Mouse (Mus musculus) kidney, postnatal 10 days (tissue): ENCODE measurements at regions not wholly inside any gene's neighbourhood (a gene's known extent, or its start where the extent isn't known, plus 50 kb on each side); places are given as distances from the start of the nearest gene placed in this dataset.
"Not testable (repeated sequence)": the region's sequence is repeated elsewhere in the genome, so short reads cannot be mapped to it uniquely, and the experiment has no call there.

Experiments used
- DNase-seq: peaks from one replicate; pipeline ENCODE4 v3.0.0; 2021; ENCODE audit warnings: mixed read lengths

GRCm38 (mm10) chr8:20123545-20123944 is 220.4 kb downstream of the Gm31371 start:
- not testable (repeated sequence) for DNase-seq

GRCm38 (mm10) chr8:20135626-20136025 is 227.4 kb downstream of the Gm15319 start:
- DNase-seq, result not testable (repeated sequence)

DNA sequence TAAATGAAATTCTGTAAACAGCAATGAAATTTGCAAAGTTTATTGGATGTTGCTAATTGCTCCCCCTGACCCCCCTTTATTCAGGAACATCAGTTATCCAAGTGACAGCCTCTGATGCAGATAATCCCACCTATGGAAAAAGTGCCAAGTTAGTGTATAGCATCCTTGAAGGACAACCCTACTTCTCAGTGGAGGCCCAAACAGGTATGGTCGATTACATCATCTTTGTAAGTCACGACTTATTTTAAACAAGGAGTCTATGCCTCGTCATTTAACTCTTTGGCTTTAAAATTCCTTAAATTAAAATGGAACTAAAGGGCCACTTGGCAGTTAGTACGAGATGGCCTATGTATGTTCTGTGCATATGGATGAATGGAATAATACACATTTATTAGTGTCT is 217.6 kb downstream of the Gm15319 start:
- not testable (repeated sequence) for DNase-seq

DNA sequence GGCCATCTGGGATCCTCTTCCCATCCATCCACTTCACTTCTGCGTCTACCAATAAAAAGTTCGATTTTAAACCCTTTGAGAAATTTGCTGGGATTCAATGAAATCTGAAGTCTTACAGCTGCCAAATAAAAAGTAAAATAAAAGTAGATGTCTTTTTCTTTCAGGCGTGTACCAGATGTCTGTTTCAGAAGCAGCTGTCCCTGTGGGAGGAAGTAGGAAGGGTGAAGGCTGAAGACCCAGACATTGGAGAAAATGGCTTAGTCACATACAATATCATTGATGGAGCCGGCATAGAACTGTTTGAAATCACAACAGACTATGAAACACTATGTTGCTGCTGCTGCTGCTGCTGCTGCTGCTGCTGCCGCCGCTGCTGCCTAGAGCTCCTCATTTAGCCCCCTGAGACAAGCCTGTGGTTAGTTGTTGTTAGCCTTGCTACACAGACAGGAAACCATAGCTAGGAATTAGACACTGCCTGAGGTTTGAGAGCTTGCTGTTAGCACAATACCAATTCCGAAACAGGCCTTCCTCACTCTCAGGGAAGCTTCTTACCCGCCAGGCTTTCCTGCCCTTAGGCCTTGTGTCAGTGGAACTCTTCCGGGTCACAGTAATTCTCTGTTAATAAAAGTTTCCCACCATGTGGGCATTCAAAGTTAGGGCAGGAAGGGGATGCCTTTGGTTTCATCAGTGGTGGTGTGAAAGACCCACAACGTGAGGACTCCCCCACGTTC is 211.5 kb downstream of the Gm15319 start:
- not testable (repeated sequence) for DNase-seq

- DNase-seq, result peak; percentile 12
Measured at GRCm38 (mm10) chr8:20154091-20154490, 208.9 kb downstream of the Gm15319 start.
